In the genomic region with DNA sequence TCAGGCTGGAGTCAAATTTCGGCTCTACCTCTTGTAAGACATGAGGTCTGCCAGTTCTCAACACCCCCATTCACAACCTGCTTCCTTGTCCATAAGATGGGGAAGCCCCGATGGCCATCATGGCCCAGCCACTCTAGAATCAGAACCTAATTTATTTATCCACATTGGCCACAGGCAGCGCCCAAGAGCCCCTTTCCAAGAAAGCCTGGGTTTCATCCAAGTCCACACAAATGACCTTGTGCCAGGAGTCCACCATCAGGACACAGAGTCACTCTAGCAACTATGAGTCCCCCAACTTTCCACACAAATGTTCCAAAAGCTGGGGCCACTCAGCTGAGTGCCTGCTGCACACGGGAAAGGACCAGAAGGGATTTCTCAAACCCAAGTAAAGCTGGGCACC, we compare ENCODE assay signal across 16 mouse cellular contexts. TPM values are rescaled to one million over a fixed set of nuclear protein-coding genes. Genes with fewer than 3 reads are reported as not detected.
A peak's percentile ranks its signal among the peaks of the same experiment; 100 is the strongest.
DNase-seq lines count a peak whose midpoint lies in the region; ATAC-seq and TF ChIP-seq lines count a peak whose summit lies in the region.
"Had no signal": no experiment of that assay in that cellular context is flagged by ENCODE, and none has a peak within 500 bp of the region (broad histone marks: within the 10 kb centered on the region; RNA-seq: fewer than 3 reads in every experiment).

No protein-coding gene starts in this region.

- peak; percentile 41; the same call in 1 of the 2 replicates for TF ChIP-seq CTCF in hindbrain, postnatal 0 days (IDR thresholded peaks at IDR 0.05; ENCODE audit: low read depth)
- peak; percentile 9; the same call in 1 of the 2 replicates for TF ChIP-seq CTCF in liver, adult 2 months (IDR thresholded peaks at IDR 0.05; ENCODE audit: low read depth, low read length)

- no peaks in the 10 kb centered on the region for H3K4me1 ChIP-seq in hindbrain, postnatal 0 days (ENCODE audit: insufficient read depth, low read length)
- H3K4me1 ChIP-seq in hindbrain, embryonic 16.5 days (ENCODE audit: control insufficient read depth, insufficient read depth, low read depth, low read length): peaks cover 3% of the 10 kb centered on the region; the same call in 1 of the 2 replicates
- no peaks in the 10 kb centered on the region for H3K4me1 ChIP-seq in liver, adult 2 months (ENCODE audit: control insufficient read depth, insufficient read depth, low read length)
- peaks cover 79% of the 10 kb centered on the region for H3K4me1 ChIP-seq in heart, embryonic 15.5 days (replicated peaks)
- H3K4me1 ChIP-seq: midbrain, embryonic 13.5 days had no signal

- H3K4me2 ChIP-seq in hindbrain, postnatal 0 days (ENCODE audit: low read depth, low read length): no peak overlapping the region
- no peak overlapping the region for H3K4me2 ChIP-seq in hindbrain, embryonic 16.5 days (ENCODE audit: low read length)
- H3K4me2 ChIP-seq in heart, embryonic 15.5 days: no peak overlapping the region
- H3K4me2 ChIP-seq: embryonic facial prominence, embryonic 12.5 days; liver, embryonic 15.5 days; midbrain, embryonic 13.5 days had no signal

- H3K4me3 ChIP-seq in hindbrain, postnatal 0 days (ENCODE audit: low read length): no peak overlapping the region
- no peak overlapping the region for H3K4me3 ChIP-seq in hindbrain, embryonic 16.5 days (ENCODE audit: low read length)
- no peak overlapping the region for H3K4me3 ChIP-seq in liver, adult 2 months (ENCODE audit: insufficient read depth, low read depth, low read length)
- no peak overlapping the region for H3K4me3 ChIP-seq in heart, embryonic 15.5 days
- H3K4me3 ChIP-seq: embryonic facial prominence, embryonic 12.5 days; liver, embryonic 15.5 days; midbrain, embryonic 13.5 days had no signal

- 82% methylated on average over 4 of the region's 4 CpGs for WGBS in hindbrain, postnatal 0 days
- WGBS in hindbrain, embryonic 16.5 days: 81% methylated on average over 4 of the region's 4 CpGs
- WGBS in liver, adult 2 months: 74% methylated on average over 4 of the region's 4 CpGs
- 72% methylated on average over 4 of the region's 4 CpGs for WGBS in heart, embryonic 15.5 days

- no peak overlapping the region for H3K9ac ChIP-seq in hindbrain, postnatal 0 days (replicated peaks; ENCODE audit: low read length)
- H3K9ac ChIP-seq in hindbrain, embryonic 16.5 days (ENCODE audit: low read depth, low read length): no peak overlapping the region
- no peak overlapping the region for H3K9ac ChIP-seq in liver, adult 2 months (ENCODE audit: low read depth, low read length)
- H3K9ac ChIP-seq in heart, embryonic 15.5 days: no peak overlapping the region
- H3K9ac ChIP-seq: embryonic facial prominence, embryonic 12.5 days; liver, embryonic 15.5 days; midbrain, embryonic 13.5 days had no signal

- no peak overlapping the region for H3K27ac ChIP-seq in hindbrain, postnatal 0 days
- no peak overlapping the region for H3K27ac ChIP-seq in hindbrain, embryonic 16.5 days (ENCODE audit: low read depth, low read length)
- H3K27ac ChIP-seq in liver, adult 2 months (replicated peaks; ENCODE audit: insufficient read depth, low read depth, low read length): no peak overlapping the region
- peak overlapping the region; percentile 94 for H3K27ac ChIP-seq in heart, embryonic 15.5 days
- H3K27ac ChIP-seq: embryonic facial prominence, embryonic 12.5 days; liver, embryonic 15.5 days; midbrain, embryonic 13.5 days had no signal

- 0 out of 2 replicates have a peak, but pooled peaks cover 9% of the 10 kb centered on the region for H3K27me3 ChIP-seq in hindbrain, postnatal 0 days (ENCODE audit: insufficient read depth, low read length)
- no peaks in the 10 kb centered on the region for H3K27me3 ChIP-seq in hindbrain, embryonic 16.5 days (replicated peaks; ENCODE audit: control insufficient read depth, insufficient read depth, low read length)
- no peaks in the 10 kb centered on the region for H3K27me3 ChIP-seq in liver, adult 2 months (ENCODE audit: control insufficient read depth, insufficient read depth, low read length)
- H3K27me3 ChIP-seq in heart, embryonic 15.5 days: no peaks in the 10 kb centered on the region
- H3K27me3 ChIP-seq: liver, embryonic 15.5 days had no signal

- no peaks in the 10 kb centered on the region for H3K79me2 ChIP-seq in liver, adult 2 months (ENCODE audit: control insufficient read depth, insufficient read depth, low read length)

- no peak for ATAC-seq in hindbrain, postnatal 0 days
- ATAC-seq in hindbrain, embryonic 16.5 days: no peak
- ATAC-seq in heart, embryonic 15.5 days (replicated peaks; ENCODE audit: insufficient number of reproducible peaks, insufficient read depth, low FRiP score, low read depth): no peak
- ATAC-seq: midbrain, embryonic 13.5 days had no signal

- H3K9me3 ChIP-seq in hindbrain, postnatal 0 days (ENCODE audit: low read length): no peaks in the 10 kb centered on the region
- no peaks in the 10 kb centered on the region for H3K9me3 ChIP-seq in hindbrain, embryonic 16.5 days (ENCODE audit: control insufficient read depth, low read length)
- H3K9me3 ChIP-seq in heart, embryonic 15.5 days (replicated peaks): no peaks in the 10 kb centered on the region
- H3K9me3 ChIP-seq: embryonic facial prominence, embryonic 12.5 days; liver, embryonic 15.5 days; midbrain, embryonic 13.5 days had no signal

- TF ChIP-seq POLR2A in liver, adult 2 months (IDR thresholded peaks at IDR 0.05; ENCODE audit: extremely low read depth, insufficient read depth, low read length): no peak

- DNase-seq in cerebellum, postnatal 10 days: peak; percentile 65 to 79
- DNase-seq in cerebellum, adult 18-20 months: no peak
- DNase-seq in hindbrain, postnatal 0 days (ENCODE audit: low spot score): peak; percentile 56
- peak; percentile 58 for DNase-seq in liver, adult 2 months (ENCODE audit: extremely low read depth, low read depth, low spot score)
- DNase-seq in liver: no peak
- DNase-seq in frontal cortex, postnatal 36 days (ENCODE audit: low spot score in 2 of 2): no peak
- DNase-seq: adrenal gland, postnatal 10 days; cerebellum, adult 9-11 months; layer of hippocampus, adult 9-11 months; lung, postnatal 4 days had no signal

- H3K36me3 ChIP-seq in hindbrain, postnatal 0 days (ENCODE audit: insufficient read depth, low read length): no peaks in the 10 kb centered on the region
- H3K36me3 ChIP-seq in hindbrain, embryonic 16.5 days (ENCODE audit: control insufficient read depth, insufficient read depth, low read length): no peaks in the 10 kb centered on the region
- H3K36me3 ChIP-seq in liver, adult 2 months (ENCODE audit: control insufficient read depth, insufficient read depth, low read length): no peaks in the 10 kb centered on the region
- peaks cover 3% of the 10 kb centered on the region; the same call in 1 of the 2 replicates for H3K36me3 ChIP-seq in heart, embryonic 15.5 days
- H3K36me3 ChIP-seq: embryonic facial prominence, embryonic 12.5 days; midbrain, embryonic 13.5 days had no signal

RNA-seq across cellular contexts. Expression of a gene that starts 18.7 kb away (rescaled TPM):
- total RNA-seq in hindbrain, postnatal 0 days (2014; rRNA removed): 0.83 and 1.3 TPM in 2 replicates
- polyA plus RNA-seq in hindbrain, postnatal 0 days (2015; fragmentation: Nextera tagmentation; extraction: Ambion mirVana): 0.21 and 0.39 TPM in 2 replicates
- 0.50 and 0.69 TPM in 2 replicates for polyA plus RNA-seq in hindbrain, embryonic 16.5 days (2015; fragmentation: Nextera tagmentation; extraction: Ambion mirVana)
- total RNA-seq in liver, adult 2 months (2014; rRNA removed): 0.37 and 0.40 TPM in 2 replicates
- 0.54 and 0.87 TPM in 2 replicates for polyA plus RNA-seq in liver, adult 2 months (2012; rRNA removed)
- 26.7 and 29.1 TPM in 2 replicates for polyA plus RNA-seq in heart, embryonic 15.5 days (2015; fragmentation: Nextera tagmentation; extraction: Ambion mirVana)

RNA-seq across cellular contexts. Expression of a gene that starts 29.3 kb away (rescaled TPM):
- 39.2 and 50.5 TPM in 2 replicates for total RNA-seq in hindbrain, postnatal 0 days (2014; rRNA removed)
- polyA plus RNA-seq in hindbrain, postnatal 0 days (2015; fragmentation: Nextera tagmentation; extraction: Ambion mirVana): 28.2 and 28.3 TPM in 2 replicates
- polyA plus RNA-seq in hindbrain, embryonic 16.5 days (2015; fragmentation: Nextera tagmentation; extraction: Ambion mirVana): 31.1 and 33.2 TPM in 2 replicates
- 0.34 and 0.37 TPM in 2 replicates for total RNA-seq in liver, adult 2 months (2014; rRNA removed)
- 1.3 and 2.3 TPM in 2 replicates for polyA plus RNA-seq in liver, adult 2 months (2012; rRNA removed)
- polyA plus RNA-seq in heart, embryonic 15.5 days (2015; fragmentation: Nextera tagmentation; extraction: Ambion mirVana): 15.9 and 16.1 TPM in 2 replicates
- polyA plus RNA-seq: inflammation-experienced regulatory T-cells, adult 6 months had no signal

Comparison
In these comparisons a context has a peak if more than half of its experiments do, and no peak if none do; other contexts are left out.
1. DNase-seq: peak in cerebellum, postnatal 10 days (2 of 2), hindbrain, postnatal 0 days (single experiment) and liver, adult 2 months (single experiment); none in cerebellum, adult 18-20 months (0 of 2), liver (single experiment) and frontal cortex, postnatal 36 days (0 of 2).
2. RNA of a gene that starts 18.7 kb away (polyA plus RNA-seq): 26.7 to 29.1 TPM in heart, embryonic 15.5 days; 0.54 to 0.87 TPM in liver, adult 2 months, 0.50 to 0.69 TPM in hindbrain, embryonic 16.5 days and 0.21 to 0.39 TPM in hindbrain, postnatal 0 days; every median in the first group is over 10 times any median in the second.